Mouse (Mus musculus): Measurements from ENCODE around the gene Ier3. TPM values are rescaled to one million over a fixed set of nuclear protein-coding genes. Genes with fewer than 3 reads are reported as not detected.

The Ier3 gene
- polyA plus RNA-seq, 1 experiment from 2014 or later = 7.5 TPM

DNA sequence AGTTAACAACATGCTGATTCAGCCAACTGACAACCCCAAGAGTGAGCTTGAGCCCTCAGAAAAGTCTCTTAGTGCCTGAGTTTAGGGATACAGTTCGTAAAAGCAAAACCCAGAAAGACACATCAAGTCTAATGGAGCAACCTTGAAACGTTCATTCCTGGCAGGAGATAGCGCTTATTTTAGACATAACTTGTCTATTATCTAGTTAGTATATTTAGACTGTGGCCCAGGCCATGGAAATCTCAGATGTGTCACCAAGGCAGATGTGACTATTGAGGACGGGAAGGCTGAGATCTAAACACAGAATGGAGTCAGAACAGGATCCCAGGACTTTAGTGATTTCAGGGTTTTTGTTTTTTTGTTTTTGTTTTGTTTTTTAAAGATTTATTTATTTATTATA is 36.3 kb upstream of the Ier3 start:
- no peaks in the 10 kb centered on the region for H3K4me1 ChIP-seq (replicated peaks; ENCODE audit: control insufficient read depth, insufficient read depth, low read length)
- WGBS = 91% methylated on average over 4 of the region's 4 CpGs
- no peak for ATAC-seq (ENCODE audit: low FRiP score)
- no peak overlapping the region for H3K4me3 ChIP-seq (replicated peaks; ENCODE audit: low read length)
- no peak for DNase-seq (ENCODE audit: low spot score)
- H3K4me2 ChIP-seq (replicated peaks) = no peak overlapping the region
- H3K9ac ChIP-seq = no peak overlapping the region
- H3K9me3 ChIP-seq (ENCODE audit: control insufficient read depth, low read length) = no peaks in the 10 kb centered on the region
- H3K27ac ChIP-seq = no peak overlapping the region
- no peaks in the 10 kb centered on the region for H3K36me3 ChIP-seq (replicated peaks; ENCODE audit: control insufficient read depth, insufficient read depth)
- no peaks in the 10 kb centered on the region for H3K27me3 ChIP-seq (ENCODE audit: control insufficient read depth, insufficient read depth, low read length)

DNA sequence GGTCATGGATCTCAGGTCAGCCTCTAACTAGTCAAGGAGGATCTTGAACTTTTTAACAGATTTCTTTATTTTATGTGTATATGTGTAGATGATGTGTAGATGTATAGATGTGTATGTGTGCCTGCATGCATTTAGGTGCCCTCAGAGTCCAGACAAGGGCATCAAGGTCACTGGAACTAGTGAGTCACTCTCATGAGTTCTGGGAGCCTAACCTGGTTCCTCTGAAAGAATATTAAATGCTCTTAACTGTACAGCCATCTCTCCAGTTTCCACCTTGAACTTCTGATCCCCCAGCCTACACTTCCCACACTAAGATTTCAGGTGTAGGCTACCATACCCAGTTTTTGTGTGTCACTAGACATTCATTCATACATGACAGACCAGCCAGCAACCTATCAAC is 34.0 kb upstream of the Ier3 start:
- H3K27ac ChIP-seq = no peak overlapping the region
- no peak overlapping the region for H3K4me2 ChIP-seq (replicated peaks)
- no peak for DNase-seq (ENCODE audit: low spot score)
- no peak overlapping the region for H3K4me3 ChIP-seq (replicated peaks; ENCODE audit: low read length)
- no peaks in the 10 kb centered on the region for H3K27me3 ChIP-seq (ENCODE audit: control insufficient read depth, insufficient read depth, low read length)
- ATAC-seq (ENCODE audit: low FRiP score) = no peak
- no peaks in the 10 kb centered on the region for H3K36me3 ChIP-seq (replicated peaks; ENCODE audit: control insufficient read depth, insufficient read depth)
- H3K9me3 ChIP-seq (ENCODE audit: control insufficient read depth, low read length) = no peaks in the 10 kb centered on the region
- H3K4me1 ChIP-seq (replicated peaks; ENCODE audit: control insufficient read depth, insufficient read depth, low read length) = no peaks in the 10 kb centered on the region
- no peak overlapping the region for H3K9ac ChIP-seq

DNA sequence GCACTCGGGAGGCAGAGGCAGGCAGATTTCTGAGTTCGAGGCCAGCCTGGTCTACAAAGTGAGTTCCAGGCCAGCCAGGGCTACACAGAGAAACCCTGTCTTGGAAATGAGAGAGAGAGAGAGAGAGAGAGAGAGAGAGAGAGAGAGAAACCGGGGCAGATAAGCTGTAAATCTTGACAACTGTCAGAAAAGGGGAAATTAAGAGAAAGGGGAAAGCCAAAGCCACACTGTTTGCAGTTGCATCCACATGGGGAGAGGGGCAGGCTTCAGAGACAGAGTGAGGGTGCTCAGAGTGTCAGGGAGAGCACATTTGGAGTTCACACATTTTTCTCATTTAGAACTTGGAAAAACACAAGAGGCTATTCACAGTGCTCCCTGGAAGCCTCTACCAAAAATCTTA is 33.5 kb upstream of the Ier3 start:
- Histone ChIP-seq H3K9ac (no peak overlapping the region), H3K4me1 (replicated peaks; ENCODE audit: control insufficient read depth, insufficient read depth, low read length) (no peaks in the 10 kb centered on the region), H3K27ac (no peak overlapping the region), H3K9me3 (ENCODE audit: control insufficient read depth, low read length) (no peaks in the 10 kb centered on the region), H3K4me2 (replicated peaks) (no peak overlapping the region), H3K4me3 (replicated peaks; ENCODE audit: low read length) (no peak overlapping the region), H3K36me3 (replicated peaks; ENCODE audit: control insufficient read depth, insufficient read depth) (no peaks in the 10 kb centered on the region), H3K27me3 (ENCODE audit: control insufficient read depth, insufficient read depth, low read length) (no peaks in the 10 kb centered on the region)
- DNase-seq (ENCODE audit: low spot score) = no peak
- WGBS = 91% methylated on average over 3 of the region's 3 CpGs
- ATAC-seq (ENCODE audit: low FRiP score) = no peak

DNA sequence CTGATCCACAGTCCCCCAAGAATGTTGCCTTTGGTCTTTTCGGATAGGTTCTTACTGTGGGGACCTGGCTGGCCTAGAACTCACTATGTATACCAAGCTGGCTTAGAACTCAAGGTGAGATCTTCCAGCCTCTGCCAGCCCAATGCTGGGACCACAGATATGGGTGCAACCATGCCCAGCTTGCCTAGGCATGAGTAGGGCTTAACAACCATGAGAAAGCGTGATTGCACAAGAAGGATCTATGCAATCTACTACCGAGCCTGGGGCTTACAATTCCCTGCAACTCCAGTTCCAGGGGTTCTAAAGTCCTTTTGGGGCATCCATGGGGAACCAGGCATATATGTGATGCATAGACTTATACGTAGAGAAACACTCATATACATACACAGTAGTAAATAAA is 30.6 kb upstream of the Ier3 start:
- no peaks in the 10 kb centered on the region for H3K27me3 ChIP-seq (ENCODE audit: control insufficient read depth, insufficient read depth, low read length)
- DNase-seq (ENCODE audit: low spot score) (no peak), ATAC-seq (ENCODE audit: low FRiP score) (no peak)
- no peak overlapping the region for H3K4me3 ChIP-seq (replicated peaks; ENCODE audit: low read length)
- H3K27ac ChIP-seq = no peak overlapping the region
- H3K4me1 ChIP-seq (replicated peaks; ENCODE audit: control insufficient read depth, insufficient read depth, low read length) = no peaks in the 10 kb centered on the region
- no peaks in the 10 kb centered on the region for H3K36me3 ChIP-seq (replicated peaks; ENCODE audit: control insufficient read depth, insufficient read depth)
- no peak overlapping the region for H3K9ac ChIP-seq
- H3K4me2 ChIP-seq (replicated peaks) = no peak overlapping the region
- 88% methylated on average over 4 of the region's 4 CpGs for WGBS
- no peaks in the 10 kb centered on the region for H3K9me3 ChIP-seq (ENCODE audit: control insufficient read depth, low read length)

DNA sequence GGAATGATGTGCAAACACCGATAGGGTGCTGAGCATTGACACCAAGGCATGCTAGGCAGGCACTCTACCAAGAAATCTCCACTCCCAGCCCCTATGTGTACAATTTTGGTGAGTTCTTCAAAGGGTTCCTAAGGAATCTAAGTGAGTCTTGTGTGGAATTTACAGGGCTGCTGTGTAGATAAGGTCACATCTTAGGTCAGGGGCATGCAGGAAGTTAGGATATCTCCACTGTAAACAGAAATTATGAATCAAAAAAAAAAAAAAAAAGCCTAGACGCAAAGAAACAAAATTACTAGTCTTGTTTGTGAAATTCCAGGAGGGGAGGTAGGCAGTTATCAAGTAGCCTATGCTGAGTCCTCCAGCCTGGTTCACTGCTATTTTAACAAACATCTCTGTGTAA is 28.6 kb upstream of the Ier3 start:
- Histone ChIP-seq H3K36me3 (replicated peaks; ENCODE audit: control insufficient read depth, insufficient read depth) (no peaks in the 10 kb centered on the region), H3K27me3 (ENCODE audit: control insufficient read depth, insufficient read depth, low read length) (no peaks in the 10 kb centered on the region), H3K9ac (no peak overlapping the region), H3K9me3 (ENCODE audit: control insufficient read depth, low read length) (no peaks in the 10 kb centered on the region), H3K4me1 (replicated peaks; ENCODE audit: control insufficient read depth, insufficient read depth, low read length) (no peaks in the 10 kb centered on the region), H3K27ac (no peak overlapping the region), H3K4me2 (replicated peaks) (no peak overlapping the region), H3K4me3 (replicated peaks; ENCODE audit: low read length) (no peak overlapping the region)
- 85% methylated on average over 2 of the region's 2 CpGs for WGBS
- ATAC-seq (ENCODE audit: low FRiP score) (no peak), DNase-seq (ENCODE audit: low spot score) (no peak)

DNA sequence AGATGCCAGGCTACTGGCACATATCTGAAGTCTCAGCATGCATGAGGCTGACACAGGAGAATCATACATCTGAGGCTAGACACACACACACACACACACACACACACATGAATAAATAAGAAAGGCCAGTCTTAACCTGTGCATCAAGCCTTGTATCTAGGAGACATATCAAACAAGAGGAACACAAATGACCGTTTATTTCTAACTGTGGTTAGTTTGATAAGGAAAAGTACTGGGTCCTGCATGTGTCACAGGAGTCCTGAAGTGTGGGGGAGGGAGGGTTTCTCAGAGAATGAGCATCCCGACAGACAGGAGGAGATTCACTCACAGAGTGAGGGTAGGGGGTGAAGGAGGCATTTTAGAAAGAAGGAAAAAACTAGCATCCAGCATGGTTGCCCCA is 26.4 kb upstream of the Ier3 start:
- Histone ChIP-seq H3K27me3 (ENCODE audit: control insufficient read depth, insufficient read depth, low read length) (no peaks in the 10 kb centered on the region), H3K9me3 (ENCODE audit: control insufficient read depth, low read length) (peaks cover 4% of the 10 kb centered on the region; the same call in 1 of the 2 replicates), H3K9ac (no peak overlapping the region), H3K4me1 (replicated peaks; ENCODE audit: control insufficient read depth, insufficient read depth, low read length) (no peaks in the 10 kb centered on the region), H3K4me2 (replicated peaks) (no peak overlapping the region), H3K36me3 (replicated peaks; ENCODE audit: control insufficient read depth, insufficient read depth) (no peaks in the 10 kb centered on the region), H3K27ac (no peak overlapping the region), H3K4me3 (replicated peaks; ENCODE audit: low read length) (no peak overlapping the region)
- WGBS = 53% methylated on average over 2 of the region's 2 CpGs
- DNase-seq (ENCODE audit: low spot score) = no peak
- ATAC-seq (ENCODE audit: low FRiP score) = no peak

DNA sequence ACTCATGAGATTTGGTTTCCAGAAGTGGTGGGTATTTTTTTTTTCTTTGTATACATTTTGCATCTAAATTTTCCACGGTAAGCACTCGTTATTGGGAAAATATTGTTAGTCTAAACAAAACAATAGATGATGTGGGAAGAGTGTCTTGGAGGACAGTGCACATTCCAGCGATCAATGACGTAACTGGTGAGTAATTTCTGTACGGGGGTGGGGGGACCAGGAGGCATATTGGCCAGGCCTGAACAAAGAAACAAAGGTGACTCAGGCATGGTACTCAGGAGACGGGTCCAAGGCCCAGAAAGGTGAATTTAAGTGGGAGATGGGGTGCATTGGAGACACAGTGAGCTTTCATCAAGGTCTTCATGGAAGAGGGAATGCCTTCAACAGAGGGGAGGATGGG is 25.8 kb upstream of the Ier3 start:
- Histone ChIP-seq H3K4me2 (replicated peaks) (no peak overlapping the region), H3K4me1 (replicated peaks; ENCODE audit: control insufficient read depth, insufficient read depth, low read length) (no peaks in the 10 kb centered on the region), H3K27me3 (ENCODE audit: control insufficient read depth, insufficient read depth, low read length) (no peaks in the 10 kb centered on the region), H3K27ac (no peak overlapping the region), H3K36me3 (replicated peaks; ENCODE audit: control insufficient read depth, insufficient read depth) (no peaks in the 10 kb centered on the region), H3K4me3 (replicated peaks; ENCODE audit: low read length) (no peak overlapping the region), H3K9me3 (ENCODE audit: control insufficient read depth, low read length) (peaks cover 4% of the 10 kb centered on the region; the same call in 1 of the 2 replicates), H3K9ac (no peak overlapping the region)
- DNase-seq (ENCODE audit: low spot score) (no peak), ATAC-seq (ENCODE audit: low FRiP score) (no peak)
- WGBS = 80% methylated on average over 6 of the region's 6 CpGs

DNA sequence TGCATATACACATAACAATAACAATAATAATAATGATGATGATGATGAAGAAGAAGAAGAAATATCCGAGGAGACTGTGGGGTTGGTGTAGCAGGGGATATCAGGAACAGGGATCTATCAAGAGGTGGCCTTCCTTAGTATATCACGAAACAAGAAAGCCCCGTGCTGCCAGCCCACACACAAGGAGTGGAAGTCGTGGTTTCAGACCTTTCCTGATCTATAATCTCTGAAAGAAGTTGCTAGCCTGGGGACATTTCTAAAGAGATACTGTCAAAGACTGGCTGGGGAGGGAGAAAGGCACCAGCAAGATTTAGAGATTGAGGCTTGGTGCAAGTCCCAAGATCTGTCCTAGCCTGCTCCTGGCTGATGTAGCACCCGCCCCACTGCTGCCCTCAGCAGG is 24.6 kb upstream of the Ier3 start:
- H3K9ac ChIP-seq = no peak overlapping the region
- ATAC-seq (ENCODE audit: low FRiP score) = no peak
- DNase-seq (ENCODE audit: low spot score) = no peak
- no peak overlapping the region for H3K4me2 ChIP-seq (replicated peaks)
- H3K27ac ChIP-seq = no peak overlapping the region
- no peaks in the 10 kb centered on the region for H3K27me3 ChIP-seq (ENCODE audit: control insufficient read depth, insufficient read depth, low read length)
- WGBS = 78% methylated on average over 5 of the region's 5 CpGs
- peaks cover 4% of the 10 kb centered on the region; the same call in 1 of the 2 replicates for H3K9me3 ChIP-seq (ENCODE audit: control insufficient read depth, low read length)
- H3K36me3 ChIP-seq (replicated peaks; ENCODE audit: control insufficient read depth, insufficient read depth) = no peaks in the 10 kb centered on the region
- H3K4me3 ChIP-seq (replicated peaks; ENCODE audit: low read length) = no peak overlapping the region
- no peaks in the 10 kb centered on the region for H3K4me1 ChIP-seq (replicated peaks; ENCODE audit: control insufficient read depth, insufficient read depth, low read length)

DNA sequence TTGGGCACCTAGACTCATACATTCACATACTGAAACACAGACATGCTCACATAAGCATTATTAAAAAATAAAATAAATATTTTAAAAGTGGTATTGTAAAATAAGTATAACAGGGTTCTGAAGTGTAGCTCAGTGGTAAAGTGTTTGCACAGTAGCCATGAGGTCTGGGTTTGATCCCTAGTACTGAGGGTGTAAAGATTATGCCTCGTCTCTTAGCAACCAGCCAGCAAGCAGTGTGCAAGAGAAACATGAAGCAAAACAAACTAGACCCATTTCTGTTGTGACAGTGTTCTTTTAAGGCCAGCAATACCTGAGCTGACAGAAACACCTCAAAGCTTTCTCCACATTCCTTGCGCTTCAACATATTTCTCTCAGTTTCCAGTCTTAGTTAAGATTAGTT is 20.6 kb upstream of the Ier3 start:
- H3K9ac ChIP-seq = no peak overlapping the region
- no peak overlapping the region for H3K4me3 ChIP-seq (replicated peaks; ENCODE audit: low read length)
- ATAC-seq (ENCODE audit: low FRiP score) (no peak), DNase-seq (ENCODE audit: low spot score) (no peak)
- H3K27ac ChIP-seq = no peak overlapping the region
- peaks cover 4% of the 10 kb centered on the region; the same call in 1 of the 2 replicates for H3K9me3 ChIP-seq (ENCODE audit: control insufficient read depth, low read length)
- no peaks in the 10 kb centered on the region for H3K27me3 ChIP-seq (ENCODE audit: control insufficient read depth, insufficient read depth, low read length)
- no peak overlapping the region for H3K4me2 ChIP-seq (replicated peaks)
- no peaks in the 10 kb centered on the region for H3K4me1 ChIP-seq (replicated peaks; ENCODE audit: control insufficient read depth, insufficient read depth, low read length)
- 85% methylated on average over 2 of the region's 2 CpGs for WGBS
- H3K36me3 ChIP-seq (replicated peaks; ENCODE audit: control insufficient read depth, insufficient read depth) = no peaks in the 10 kb centered on the region

DNA sequence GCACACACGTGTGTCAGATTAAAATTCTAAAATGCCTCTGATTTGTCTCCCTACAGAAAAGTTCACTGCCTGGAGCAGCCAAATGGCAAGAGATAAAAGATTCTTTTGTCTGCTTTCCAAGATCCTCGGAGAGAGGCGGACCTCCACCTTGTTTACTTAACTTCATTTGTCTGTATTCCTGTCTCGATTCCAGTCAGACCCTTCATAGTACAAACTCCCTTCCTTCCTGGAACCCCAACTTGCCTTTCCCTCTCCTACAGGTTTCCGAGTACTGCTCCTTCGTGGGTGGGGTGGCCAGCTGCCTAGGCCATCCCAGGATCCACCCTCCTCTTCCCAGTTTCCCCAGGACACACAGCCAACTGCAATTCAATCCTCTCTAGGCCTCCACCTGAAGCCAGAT is 18.5 kb upstream of the Ier3 start:
- H3K4me2 ChIP-seq (replicated peaks) = no peak overlapping the region
- no peak for ATAC-seq (ENCODE audit: low FRiP score)
- no peaks in the 10 kb centered on the region for H3K27me3 ChIP-seq (ENCODE audit: control insufficient read depth, insufficient read depth, low read length)
- no peak overlapping the region for H3K9ac ChIP-seq
- no peak overlapping the region for H3K27ac ChIP-seq
- DNase-seq (ENCODE audit: low spot score) = no peak
- 51% methylated on average over 6 of the region's 6 CpGs for WGBS
- H3K9me3 ChIP-seq (ENCODE audit: control insufficient read depth, low read length) = peaks cover 4% of the 10 kb centered on the region; the same call in 1 of the 2 replicates
- no peaks in the 10 kb centered on the region for H3K36me3 ChIP-seq (replicated peaks; ENCODE audit: control insufficient read depth, insufficient read depth)
- no peaks in the 10 kb centered on the region for H3K4me1 ChIP-seq (replicated peaks; ENCODE audit: control insufficient read depth, insufficient read depth, low read length)
- no peak overlapping the region for H3K4me3 ChIP-seq (replicated peaks; ENCODE audit: low read length)
